Mouse (Mus musculus): ENCODE results near the gene 4930562C15Rik.

DNA sequence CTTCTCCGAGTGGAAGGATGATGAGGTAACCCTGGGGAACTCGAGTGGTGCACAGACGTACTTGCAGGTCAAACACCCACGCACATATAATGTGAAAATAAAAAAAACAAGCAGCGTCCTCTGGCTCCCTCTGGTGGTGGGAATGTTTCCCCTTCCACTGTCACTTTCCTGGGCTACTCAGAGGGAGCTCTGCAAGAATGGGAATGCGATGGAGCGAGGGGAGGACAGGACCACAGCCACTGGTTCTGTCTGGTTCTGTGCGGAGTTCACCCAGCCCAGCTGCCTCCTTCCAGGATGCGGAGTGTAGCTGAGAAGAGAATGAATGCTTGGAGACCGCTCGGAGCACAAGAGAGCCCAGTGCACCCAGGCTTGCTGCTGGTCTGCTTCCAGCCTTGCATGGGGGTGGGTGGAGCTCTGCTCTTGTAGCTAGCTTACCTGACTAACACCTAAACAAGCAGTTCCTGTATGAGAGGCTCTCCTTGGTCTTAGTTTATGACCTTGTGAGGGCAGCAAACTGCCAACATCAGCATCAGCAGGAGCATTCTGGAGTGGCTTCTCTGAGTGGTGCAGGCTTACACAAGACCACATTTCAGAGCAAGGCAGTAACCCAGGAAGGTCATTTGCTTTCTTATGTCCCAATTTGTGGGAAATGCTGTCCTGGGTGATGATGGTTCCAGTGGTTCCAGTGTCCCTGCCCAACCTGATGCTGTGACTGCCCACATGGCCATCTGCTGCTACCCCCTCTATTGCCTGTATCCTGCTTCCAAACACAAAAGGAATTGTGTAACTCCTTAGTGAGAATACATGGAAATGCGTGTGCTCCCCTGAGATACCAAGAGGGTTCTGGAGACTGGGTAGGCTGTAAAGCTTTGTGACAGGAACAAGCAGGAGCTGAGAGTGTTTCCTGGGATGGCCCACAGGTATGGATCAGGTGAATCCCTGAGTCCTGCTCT, 78.8 kb downstream of the 4930562C15Rik start:
- TF ChIP-seq POLR2A (IDR thresholded peaks at IDR 0.05; ENCODE audit: borderline replicate concordance, extremely low read depth, low read depth, low read length) (no peak), CTCF (IDR thresholded peaks at IDR 0.05; ENCODE audit: insufficient read depth, low read length) (peak; percentile 87)

All from lung, adult 2 months (tissue).